Mouse (Mus musculus): ENCODE results near the gene Nlgn1.

DNA sequence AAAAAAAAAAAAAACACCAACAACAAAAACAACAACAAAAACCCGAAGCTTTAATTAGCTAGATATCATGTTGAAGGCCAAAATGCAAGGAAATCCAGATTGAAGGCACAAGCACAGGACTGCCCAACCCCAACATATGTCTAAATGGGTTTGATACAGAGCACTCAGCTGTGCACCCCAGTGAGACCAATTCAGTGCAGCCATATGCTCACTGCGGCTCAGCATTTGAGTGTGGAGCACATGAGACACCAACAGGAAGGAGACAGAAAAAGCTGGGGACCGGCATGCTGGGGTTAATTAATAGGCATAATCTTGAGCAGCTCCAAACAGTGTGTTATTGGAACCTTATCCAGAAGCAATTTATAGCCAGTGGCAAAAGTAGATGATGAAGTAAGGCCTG lies 190.7 kb downstream of the Nlgn1 start:
- TF ChIP-seq GATA1 (IDR thresholded peaks at IDR 0.05; ENCODE audit: low read length): no peak
- no peak for TF ChIP-seq TAL1 (IDR thresholded peaks at IDR 0.05; ENCODE audit: low read length)
